Mouse (Mus musculus): ENCODE measurements around the gene Fbxo17. TPM values are rescaled to one million over a fixed set of nuclear protein-coding genes. Genes with fewer than 3 reads are reported as not detected.

Fbxo17 gene
- polyA plus RNA-seq, 1 experiment from 2014 or later: 7.3 TPM

DNA sequence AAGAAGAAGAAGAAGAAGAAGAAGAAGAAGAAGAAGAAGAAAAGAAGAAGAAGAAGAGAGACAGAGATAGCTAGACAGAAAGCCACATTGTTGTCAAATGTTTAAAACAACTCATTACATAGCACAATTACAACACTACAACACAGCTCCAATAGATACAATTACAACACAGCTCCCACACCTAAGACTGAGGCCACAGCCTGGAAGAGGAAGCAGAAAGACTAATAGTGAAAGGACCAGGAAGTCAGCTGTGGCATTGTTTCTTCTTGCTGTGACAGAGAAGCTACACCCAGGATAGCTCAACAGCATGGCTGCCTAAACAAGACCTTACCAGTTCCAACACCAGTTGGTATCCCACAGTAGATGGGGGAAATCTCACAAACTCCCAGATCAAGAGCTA is 7.2 kb upstream of the Fbxo17 start:
- DNase-seq (ENCODE audit: low spot score): no peak

DNA sequence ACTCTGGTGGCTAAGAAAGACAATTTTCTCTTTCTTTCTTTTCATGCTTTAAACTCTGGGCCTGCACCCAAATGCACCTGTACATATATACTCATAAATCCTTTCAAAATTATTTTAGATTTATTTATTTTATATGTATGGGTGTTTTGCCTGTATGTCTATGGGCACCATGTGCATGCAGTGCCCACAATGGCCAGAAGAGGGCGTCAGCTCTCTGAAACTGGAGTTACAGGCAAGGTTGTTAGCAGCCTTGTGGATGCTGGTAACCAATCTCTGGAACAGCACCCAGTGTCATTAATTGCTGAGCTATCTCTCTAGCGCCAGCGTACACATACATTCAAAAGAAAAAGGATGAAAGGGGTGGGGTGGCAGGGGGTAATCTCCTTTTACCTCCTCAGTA is 5.6 kb upstream of the Fbxo17 start:
- 64% methylated on average over 3 of the region's 3 CpGs for WGBS
- no peak overlapping the region for H3K4me2 ChIP-seq (ENCODE audit: low read depth)
- no peak overlapping the region for H3K9ac ChIP-seq (ENCODE audit: low read length)
- ATAC-seq (ENCODE audit: insufficient read depth, low FRiP score, low TSS enrichment) (no peak), DNase-seq (ENCODE audit: low spot score) (no peak)
- H3K4me3 ChIP-seq (ENCODE audit: low read depth, low read length): no peak overlapping the region
- H3K27ac ChIP-seq (ENCODE audit: low read depth, low read length): no peak overlapping the region
- no peaks in the 10 kb centered on the region for H3K9me3 ChIP-seq (ENCODE audit: control insufficient read depth, low read length)
- no peaks in the 10 kb centered on the region for H3K27me3 ChIP-seq (ENCODE audit: control insufficient read depth, insufficient read depth, low read length)
- H3K4me1 ChIP-seq (ENCODE audit: control insufficient read depth, insufficient read depth, low read length): no peaks in the 10 kb centered on the region
- H3K36me3 ChIP-seq (ENCODE audit: control insufficient read depth, insufficient read depth, low read length): no peaks in the 10 kb centered on the region

More for the DNA sequence above, 7.2 kb upstream of the Fbxo17 start:
- Histone ChIP-seq H3K4me1 (ENCODE audit: control insufficient read depth, insufficient read depth, low read length) (no peaks in the 10 kb centered on the region), H3K27ac (ENCODE audit: low read depth, low read length) (no peak overlapping the region), H3K9me3 (ENCODE audit: control insufficient read depth, low read length) (no peaks in the 10 kb centered on the region), H3K4me3 (ENCODE audit: low read depth, low read length) (no peak overlapping the region), H3K36me3 (ENCODE audit: control insufficient read depth, insufficient read depth, low read length) (no peaks in the 10 kb centered on the region), H3K9ac (ENCODE audit: low read length) (no peak overlapping the region), H3K27me3 (ENCODE audit: control insufficient read depth, insufficient read depth, low read length) (no peaks in the 10 kb centered on the region), H3K4me2 (ENCODE audit: low read depth) (no peak overlapping the region)
- ATAC-seq (ENCODE audit: insufficient read depth, low FRiP score, low TSS enrichment): no peak

DNA sequence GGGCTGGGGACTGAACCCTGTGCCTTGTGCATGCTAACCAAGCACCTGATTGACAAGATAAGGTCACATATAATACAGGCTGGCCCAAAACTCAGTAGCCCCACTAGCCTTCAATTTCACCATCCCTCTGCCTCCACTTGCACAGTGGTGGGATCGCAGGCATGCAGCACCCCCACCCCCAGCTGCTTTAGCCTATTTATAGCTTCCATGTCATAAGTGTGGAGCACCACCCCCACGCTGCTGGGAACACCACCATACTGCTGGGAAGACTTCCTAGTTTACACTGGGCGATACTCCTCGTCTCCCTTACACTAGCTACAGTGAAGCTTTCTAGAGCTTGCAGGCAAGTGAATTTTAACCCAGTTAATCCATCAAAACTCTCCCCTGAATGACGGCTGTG is 1.9 kb upstream of the Fbxo17 start:
- Histone ChIP-seq H3K4me3 (ENCODE audit: low read depth, low read length) (no peak overlapping the region), H3K4me2 (ENCODE audit: low read depth) (no peak overlapping the region), H3K27me3 (ENCODE audit: control insufficient read depth, insufficient read depth, low read length) (no peaks in the 10 kb centered on the region), H3K9me3 (ENCODE audit: control insufficient read depth, low read length) (no peaks in the 10 kb centered on the region), H3K9ac (ENCODE audit: low read length) (no peak overlapping the region), H3K27ac (ENCODE audit: low read depth, low read length) (no peak overlapping the region), H3K4me1 (ENCODE audit: control insufficient read depth, insufficient read depth, low read length) (0 out of 2 replicates have a peak, but pooled peaks cover 3% of the 10 kb centered on the region), H3K36me3 (ENCODE audit: control insufficient read depth, insufficient read depth, low read length) (no peaks in the 10 kb centered on the region)
- ATAC-seq (ENCODE audit: insufficient read depth, low FRiP score, low TSS enrichment): no peak
- 84% methylated on average over 5 of the region's 5 CpGs for WGBS
- DNase-seq (ENCODE audit: low spot score): no peak

DNA sequence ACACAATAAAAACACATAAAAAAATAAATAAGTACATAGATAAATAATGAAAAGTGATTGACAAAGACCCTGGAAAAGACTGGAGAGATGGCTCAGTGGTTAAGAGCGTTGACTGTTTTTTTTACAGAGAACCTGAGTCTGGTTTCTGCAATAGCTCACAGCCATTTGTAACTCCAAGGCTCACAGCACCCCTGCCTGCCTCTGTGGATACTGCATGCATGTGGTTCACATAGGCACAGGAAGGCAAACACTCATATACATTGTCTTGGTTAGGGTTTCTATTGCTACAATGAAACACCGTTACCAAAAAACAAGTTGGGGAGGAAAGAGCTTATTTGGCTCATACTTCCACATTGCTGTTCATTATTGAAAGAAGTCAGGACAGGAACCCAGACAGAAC is 1.0 kb upstream of the Fbxo17 start:
- 0 out of 2 replicates have a peak, but pooled peaks cover 3% of the 10 kb centered on the region for H3K4me1 ChIP-seq (ENCODE audit: control insufficient read depth, insufficient read depth, low read length)
- no peak overlapping the region for H3K4me3 ChIP-seq (ENCODE audit: low read depth, low read length)
- no peaks in the 10 kb centered on the region for H3K9me3 ChIP-seq (ENCODE audit: control insufficient read depth, low read length)
- H3K9ac ChIP-seq (ENCODE audit: low read length): no peak overlapping the region
- no peak for ATAC-seq (ENCODE audit: insufficient read depth, low FRiP score, low TSS enrichment)
- H3K27ac ChIP-seq (ENCODE audit: low read depth, low read length): no peak overlapping the region
- H3K27me3 ChIP-seq (ENCODE audit: control insufficient read depth, insufficient read depth, low read length): no peaks in the 10 kb centered on the region
- WGBS: 94% methylated on average over 2 of the region's 2 CpGs
- no peak for DNase-seq (ENCODE audit: low spot score)
- no peaks in the 10 kb centered on the region for H3K36me3 ChIP-seq (ENCODE audit: control insufficient read depth, insufficient read depth, low read length)
- H3K4me2 ChIP-seq (ENCODE audit: low read depth): no peak overlapping the region

DNA sequence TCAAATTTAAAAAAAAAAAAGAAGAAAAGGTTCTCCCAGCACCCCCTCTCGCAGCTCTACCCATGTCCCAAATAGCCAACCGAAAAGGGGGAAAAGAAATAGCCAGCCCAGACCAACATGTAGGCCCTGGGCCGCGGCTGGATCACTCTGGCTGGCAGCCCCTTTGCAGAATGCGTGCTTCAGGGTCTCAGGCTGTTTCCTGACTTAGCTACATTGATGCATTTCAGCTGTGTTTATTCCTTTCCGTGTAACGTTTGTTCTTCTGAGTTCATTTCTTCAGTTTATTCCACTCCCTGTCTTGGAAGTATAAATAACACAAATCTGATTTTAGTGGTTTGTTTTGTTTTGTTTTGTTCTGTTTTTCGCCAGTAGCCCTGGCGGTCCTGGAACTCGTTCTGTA is 1.1 kb downstream of the Fbxo17 start:
- no peaks in the 10 kb centered on the region for H3K36me3 ChIP-seq (ENCODE audit: control insufficient read depth, insufficient read depth, low read length)
- no peaks in the 10 kb centered on the region for H3K27me3 ChIP-seq (ENCODE audit: control insufficient read depth, insufficient read depth, low read length)
- H3K9me3 ChIP-seq (ENCODE audit: control insufficient read depth, low read length): no peaks in the 10 kb centered on the region
- DNase-seq (ENCODE audit: low spot score): no peak
- WGBS: 85% methylated on average over 10 of the region's 10 CpGs
- no peak overlapping the region for H3K4me3 ChIP-seq (ENCODE audit: low read depth, low read length)
- H3K4me1 ChIP-seq (ENCODE audit: control insufficient read depth, insufficient read depth, low read length): 0 out of 2 replicates have a peak, but pooled peaks cover 3% of the 10 kb centered on the region
- H3K9ac ChIP-seq (ENCODE audit: low read length): no peak overlapping the region
- no peak overlapping the region for H3K27ac ChIP-seq (ENCODE audit: low read depth, low read length)
- ATAC-seq (ENCODE audit: insufficient read depth, low FRiP score, low TSS enrichment): no peak
- no peak overlapping the region for H3K4me2 ChIP-seq (ENCODE audit: low read depth)

DNA sequence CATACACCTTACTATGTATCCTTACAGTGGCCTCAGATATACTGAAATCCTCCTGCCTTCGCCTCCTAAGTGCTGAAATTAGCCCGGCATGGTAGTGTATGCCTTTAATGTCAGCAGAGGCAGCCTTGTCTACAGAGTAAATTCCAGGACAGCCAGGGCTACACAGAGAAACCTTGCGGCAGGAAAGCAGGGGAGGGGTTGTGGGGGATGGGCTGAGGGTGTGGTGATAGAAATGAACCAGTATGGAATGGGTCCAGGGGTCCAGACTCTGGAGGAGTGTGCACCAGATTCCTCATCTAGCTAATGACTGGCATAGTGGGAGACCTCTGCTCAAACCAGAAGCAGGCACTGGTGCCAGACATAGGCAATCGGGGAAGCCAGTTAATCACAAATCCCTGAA is 2.6 kb downstream of the Fbxo17 start:
- Histone ChIP-seq H3K9ac (ENCODE audit: low read length) (no peak overlapping the region), H3K4me1 (ENCODE audit: control insufficient read depth, insufficient read depth, low read length) (0 out of 2 replicates have a peak, but pooled peaks cover 3% of the 10 kb centered on the region), H3K4me2 (ENCODE audit: low read depth) (no peak overlapping the region), H3K27ac (ENCODE audit: low read depth, low read length) (no peak overlapping the region), H3K9me3 (ENCODE audit: control insufficient read depth, low read length) (no peaks in the 10 kb centered on the region), H3K36me3 (ENCODE audit: control insufficient read depth, insufficient read depth, low read length) (no peaks in the 10 kb centered on the region), H3K27me3 (ENCODE audit: control insufficient read depth, insufficient read depth, low read length) (no peaks in the 10 kb centered on the region), H3K4me3 (ENCODE audit: low read depth, low read length) (no peak overlapping the region)
- WGBS: 67% methylated on average over 4 of the region's 4 CpGs
- ATAC-seq (ENCODE audit: insufficient read depth, low FRiP score, low TSS enrichment) (no peak), DNase-seq (ENCODE audit: low spot score) (no peak)

DNA sequence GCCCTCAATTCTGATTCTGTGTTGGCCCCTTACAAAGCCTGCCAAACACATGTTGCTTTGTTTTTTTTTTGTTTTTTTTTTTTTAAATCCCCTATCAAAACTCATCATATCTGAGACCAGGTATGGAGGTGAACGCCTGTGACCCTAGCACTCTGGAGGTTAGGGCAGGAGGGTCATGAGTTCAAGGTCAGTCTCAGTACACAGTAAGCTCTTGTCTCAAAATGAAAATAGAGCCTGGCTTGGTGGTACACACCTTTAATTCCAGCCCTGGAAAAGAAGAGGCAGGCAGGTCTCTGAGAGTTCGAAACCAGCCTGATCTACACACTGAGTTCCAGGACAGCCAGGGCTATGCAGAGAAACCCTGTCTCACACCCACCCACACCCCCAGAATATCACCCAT is 3.0 kb downstream of the Fbxo17 start:
- DNase-seq (ENCODE audit: low spot score) (no peak), ATAC-seq (ENCODE audit: insufficient read depth, low FRiP score, low TSS enrichment) (no peak)
- Histone ChIP-seq H3K27ac (ENCODE audit: low read depth, low read length) (no peak overlapping the region), H3K4me2 (ENCODE audit: low read depth) (no peak overlapping the region), H3K4me1 (ENCODE audit: control insufficient read depth, insufficient read depth, low read length) (0 out of 2 replicates have a peak, but pooled peaks cover 3% of the 10 kb centered on the region), H3K9ac (ENCODE audit: low read length) (no peak overlapping the region), H3K9me3 (ENCODE audit: control insufficient read depth, low read length) (no peaks in the 10 kb centered on the region), H3K27me3 (ENCODE audit: control insufficient read depth, insufficient read depth, low read length) (no peaks in the 10 kb centered on the region), H3K4me3 (ENCODE audit: low read depth, low read length) (no peak overlapping the region), H3K36me3 (ENCODE audit: control insufficient read depth, insufficient read depth, low read length) (no peaks in the 10 kb centered on the region)
- WGBS: 75% methylated on average over 2 of the region's 2 CpGs

DNA sequence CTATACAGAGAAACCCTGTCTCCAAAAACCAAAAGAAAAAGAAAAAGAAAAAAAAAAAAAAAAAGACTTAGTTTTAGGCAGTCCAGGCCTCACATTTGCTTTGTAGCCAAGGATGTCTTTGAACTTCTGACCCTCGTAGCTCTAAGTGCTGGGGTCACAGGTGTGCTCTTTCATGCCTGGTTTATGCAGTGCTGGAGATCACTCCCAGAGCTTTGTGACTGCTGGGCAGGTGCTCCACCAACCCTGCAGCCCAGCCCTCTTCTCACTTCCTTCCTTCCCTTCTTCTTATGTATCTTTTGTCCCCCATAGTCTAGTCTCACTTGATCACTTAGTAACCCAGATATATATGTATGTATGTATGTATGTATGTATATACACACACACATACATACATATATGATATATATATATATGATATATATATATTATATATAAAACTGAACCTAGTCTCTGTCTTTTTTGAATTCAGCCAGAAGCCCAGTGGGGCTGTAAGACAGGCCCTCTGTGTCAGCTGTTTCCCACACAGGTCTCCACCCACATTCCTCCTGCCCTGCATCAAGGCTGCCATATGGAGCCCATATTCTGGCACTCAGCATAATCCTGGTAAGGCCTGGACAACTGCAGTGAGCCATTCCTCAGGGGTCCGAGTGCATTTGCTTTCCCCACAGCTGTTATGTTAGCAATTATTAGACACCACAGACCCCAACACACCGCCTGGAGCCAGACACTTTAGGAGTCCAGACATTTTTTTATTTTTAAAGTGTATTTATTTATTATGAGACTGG is 4.3 kb downstream of the Fbxo17 start:
- ATAC-seq (ENCODE audit: insufficient read depth, low FRiP score, low TSS enrichment) (no peak), DNase-seq (ENCODE audit: low spot score) (no peak)
- Histone ChIP-seq H3K27ac (ENCODE audit: low read depth, low read length) (no peak overlapping the region), H3K4me1 (ENCODE audit: control insufficient read depth, insufficient read depth, low read length) (0 out of 2 replicates have a peak, but pooled peaks cover 3% of the 10 kb centered on the region), H3K27me3 (ENCODE audit: control insufficient read depth, insufficient read depth, low read length) (no peaks in the 10 kb centered on the region), H3K9ac (ENCODE audit: low read length) (no peak overlapping the region), H3K9me3 (ENCODE audit: control insufficient read depth, low read length) (no peaks in the 10 kb centered on the region), H3K36me3 (ENCODE audit: control insufficient read depth, insufficient read depth, low read length) (no peaks in the 10 kb centered on the region), H3K4me2 (ENCODE audit: low read depth) (no peak overlapping the region), H3K4me3 (ENCODE audit: low read depth, low read length) (no peak overlapping the region)
- WGBS: 67% methylated on average over 3 of the region's 3 CpGs

DNA sequence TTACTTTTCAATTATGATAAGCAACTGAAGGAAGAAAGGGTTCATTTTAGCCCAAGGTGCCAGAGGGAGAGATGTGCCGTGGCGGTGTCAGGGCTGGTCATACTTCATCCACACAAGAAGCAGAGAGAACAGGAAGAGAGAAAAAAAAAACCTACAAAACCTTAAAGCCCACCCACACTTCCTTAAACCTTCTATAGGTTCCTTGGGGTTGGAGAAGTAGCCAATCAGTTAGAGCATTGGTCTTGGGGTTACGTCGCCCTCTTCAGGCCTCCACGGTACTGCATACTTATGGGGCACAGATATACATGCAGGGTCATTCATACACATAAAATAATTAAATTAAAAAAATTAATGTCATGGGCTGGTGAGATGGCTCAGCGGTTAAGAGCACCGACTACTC is 5.5 kb downstream of the Fbxo17 start:
- WGBS: 93% methylated on average over 7 of the region's 7 CpGs
- no peak for ATAC-seq (ENCODE audit: insufficient read depth, low FRiP score, low TSS enrichment)
- no peak overlapping the region for H3K4me2 ChIP-seq (ENCODE audit: low read depth)

More for the DNA sequence above, 5.5 kb downstream of the Fbxo17 start:
- Histone ChIP-seq H3K27me3 (ENCODE audit: control insufficient read depth, insufficient read depth, low read length) (no peaks in the 10 kb centered on the region), H3K9ac (ENCODE audit: low read length) (no peak overlapping the region), H3K4me1 (ENCODE audit: control insufficient read depth, insufficient read depth, low read length) (no peaks in the 10 kb centered on the region), H3K27ac (ENCODE audit: low read depth, low read length) (no peak overlapping the region), H3K36me3 (ENCODE audit: control insufficient read depth, insufficient read depth, low read length) (no peaks in the 10 kb centered on the region), H3K9me3 (ENCODE audit: control insufficient read depth, low read length) (no peaks in the 10 kb centered on the region), H3K4me3 (ENCODE audit: low read depth, low read length) (no peak overlapping the region)
- no peak for DNase-seq (ENCODE audit: low spot score)

Measured in neural tube, embryonic 11.5 days (tissue).